Mouse (Mus musculus) monocyte, adult 5-6 weeks (primary cell): ENCODE results near the gene 1700025C18Rik. TPM values are rescaled to one million over a fixed set of nuclear protein-coding genes. Genes with fewer than 3 reads are reported as not detected.

Experiments
- ATAC-seq: fragments of 153-309, 156-312 bp; replicated peaks from 2 replicates; pipeline ENCODE4 v1.8.0; 2017; ENCODE audit warnings: mild to moderate bottlenecking; ENCODE audit not compliant: low TSS enrichment, insufficient number of reproducible peaks, severe bottlenecking, poor library complexity, low FRiP score
- total RNA-seq: library from RNA; stranded (forward); fragments of 200-1000, 200-491, 200-594 nt; gene quantifications from 3 replicates; pipeline ENCODE4 v1.2.3, GENCODE M21; 2017

Gene 1700025C18Rik
- not detected in 3 replicates for total RNA-seq

- no peak for ATAC-seq
Measured at GRCm38 (mm10) chr2:165090650-165091049, at the start of gene 1700025C18Rik. 1700025C18Rik (minus strand) TSS chr2:165090750.

GRCm38 (mm10) chr2:165136049-165136448 lies 45.5 kb upstream of the 1700025C18Rik start:
- ATAC-seq: no peak

- ATAC-seq: 0 out of 2 replicates have a peak, but pooled peaks have one; percentile 24
Measured at GRCm38 (mm10) chr2:165133566-165133965, 43.0 kb upstream of the 1700025C18Rik start.

GRCm38 (mm10) chr2:165131428-165131827 lies 40.9 kb upstream of the 1700025C18Rik start:
- ATAC-seq: no peak

- no peak for ATAC-seq
Measured at GRCm38 (mm10) chr2:165129189-165129588, 38.6 kb upstream of the 1700025C18Rik start.

- no peak for ATAC-seq
Measured at GRCm38 (mm10) chr2:165126896-165127562, 36.5 kb upstream of the 1700025C18Rik start.

- no peak for ATAC-seq
Measured at GRCm38 (mm10) chr2:165121206-165121840, 30.8 kb upstream of the 1700025C18Rik start.

GRCm38 (mm10) chr2:165120765-165121164 lies 30.2 kb upstream of the 1700025C18Rik start:
- no peak for ATAC-seq

- no peak for ATAC-seq
Measured at GRCm38 (mm10) chr2:165113733-165114132, 23.2 kb upstream of the 1700025C18Rik start.

- peak; percentile 73; the same call in 1 of the 2 replicates for ATAC-seq
Measured at GRCm38 (mm10) chr2:165112149-165112548, 21.6 kb upstream of the 1700025C18Rik start.

- no peak for ATAC-seq
Measured at GRCm38 (mm10) chr2:165106585-165106984, 16.0 kb upstream of the 1700025C18Rik start.

GRCm38 (mm10) chr2:165105513-165106079 lies 15.0 kb upstream of the 1700025C18Rik start:
- ATAC-seq: no peak

GRCm38 (mm10) chr2:165102920-165103319 lies 12.4 kb upstream of the 1700025C18Rik start:
- ATAC-seq: no peak

GRCm38 (mm10) chr2:165100749-165101148 lies 10.2 kb upstream of the 1700025C18Rik start:
- no peak for ATAC-seq

- no peak for ATAC-seq
Measured at GRCm38 (mm10) chr2:165098861-165099260, 8.3 kb upstream of the 1700025C18Rik start.

GRCm38 (mm10) chr2:165096367-165096766 lies 5.8 kb upstream of the 1700025C18Rik start:
- no peak for ATAC-seq

- ATAC-seq: no peak
Measured at GRCm38 (mm10) chr2:165092393-165092792, 1.8 kb upstream of the 1700025C18Rik start.

GRCm38 (mm10) chr2:165091433-165091965 lies 949 bp upstream of the 1700025C18Rik start:
- ATAC-seq: no peak

GRCm38 (mm10) chr2:165089470-165089869 lies 1.1 kb downstream of the 1700025C18Rik start:
- no peak for ATAC-seq

GRCm38 (mm10) chr2:165086634-165087033 lies 3.9 kb downstream of the 1700025C18Rik start:
- no peak for ATAC-seq
